Comparison of ENCODE assay signal across 9 mouse cellular contexts in the genomic region with DNA sequence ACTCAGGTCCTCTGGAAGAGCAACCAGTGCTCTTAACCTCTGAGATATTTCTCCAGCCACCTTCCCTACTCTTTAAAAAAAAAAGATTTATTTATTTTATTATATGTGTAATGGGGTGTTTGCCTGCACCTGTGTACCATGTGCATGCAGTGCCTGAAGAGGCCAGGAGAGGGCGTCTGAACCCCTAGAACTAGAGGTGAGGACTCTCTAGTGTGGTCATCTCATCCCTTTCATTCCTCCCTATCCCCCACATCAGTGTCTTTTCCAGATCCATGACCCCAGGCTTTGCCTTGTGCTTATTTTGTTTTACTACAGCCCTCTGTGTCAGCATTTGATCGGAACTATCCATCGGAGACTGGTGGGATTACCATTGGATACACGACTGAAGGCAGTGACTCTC. TPM values are rescaled to one million over a fixed set of nuclear protein-coding genes. Genes with fewer than 3 reads are reported as not detected.
DNase-seq lines count a peak whose midpoint lies in the region; TF ChIP-seq lines count a peak whose summit lies in the region.
"Had no signal": no experiment of that assay in that cellular context is flagged by ENCODE, and none has a peak within 500 bp of the region (broad histone marks: within the 10 kb centered on the region; RNA-seq: fewer than 3 reads in every experiment).

No protein-coding gene starts in this region.

- no peaks in the 10 kb centered on the region for H3K9me3 ChIP-seq in midbrain, embryonic 10.5 days (replicated peaks)

- no peak overlapping the region for H3K27ac ChIP-seq in bone marrow, adult 2 months (ENCODE audit: control insufficient read depth, insufficient read depth, low read depth, low read length, poor library complexity)
- no peak overlapping the region for H3K27ac ChIP-seq in midbrain, embryonic 10.5 days (replicated peaks)

- peak; percentile 37 for DNase-seq in heart, postnatal 4 days
- DNase-seq in heart, adult 8-10 months (ENCODE audit: low spot score), result no peak
- DNase-seq in 416B (ENCODE audit: low read depth) (peak; percentile 13), adipocyte (ENCODE audit: low spot score) (no peak), MN1 (ENCODE audit: low spot score) (no peak)
- DNase-seq in kidney, postnatal 10 days, result peak; percentile 53
- no peak for DNase-seq in midbrain, embryonic 10.5 days (ENCODE audit: low spot score)

- no peaks in the 10 kb centered on the region for H3K36me3 ChIP-seq in midbrain, embryonic 10.5 days

- H3K4me3 ChIP-seq in bone marrow, adult 2 months (replicated peaks; ENCODE audit: control insufficient read depth, low read depth, low read length), result no peak overlapping the region
- no peak overlapping the region for H3K4me3 ChIP-seq in midbrain, embryonic 10.5 days

- no peak for TF ChIP-seq POLR2A in bone marrow, adult 2 months (IDR thresholded peaks at IDR 0.05; ENCODE audit: borderline replicate concordance, control insufficient read depth, low read depth, low read length)

- no peaks in the 10 kb centered on the region for H3K4me1 ChIP-seq in bone marrow, adult 2 months (ENCODE audit: control insufficient read depth, insufficient read depth, low read length)
- peaks cover 4% of the 10 kb centered on the region for H3K4me1 ChIP-seq in midbrain, embryonic 10.5 days

- no peaks in the 10 kb centered on the region for H3K27me3 ChIP-seq in midbrain, embryonic 10.5 days (ENCODE audit: low read depth, poor library complexity, severe bottlenecking)

- WGBS in bone marrow, adult 2 months, result 65% methylated on average over 4 of the region's 4 CpGs
- 66% methylated on average over 4 of the region's 4 CpGs for WGBS in midbrain, embryonic 10.5 days

- peak; percentile 33; the same call in 1 of the 2 replicates for TF ChIP-seq CTCF in bone marrow, adult 2 months (IDR thresholded peaks at IDR 0.05; ENCODE audit: control insufficient read depth, insufficient read depth, low read length)

RNA-seq across cellular contexts. Expression of gene Krt222, which starts 5.2 kb away (rescaled TPM):
- total RNA-seq in heart, postnatal 4 days (2021), result 1 to 10 TPM; 7.5 to 8.2 TPM
- 10 to 100 TPM; 26.5 to 44.5 (median 31.0) TPM for total RNA-seq in heart, adult 8-10 months (2022)
- polyA plus RNA-seq in bone marrow, adult 2 months (2011; ENCODE audit: insufficient read depth, insufficient read length, low replicate concordance, missing spikeins), result 0.95 TPM in 1 of 2 replicates, not detected in the other
- 0.12 and 0.24 TPM in 2 replicates for polyA plus RNA-seq in midbrain, embryonic 10.5 days (2016; fragmentation: Nextera tagmentation; extraction: Ambion mirVana)

RNA-seq across cellular contexts. Expression of gene Smarce1, which starts 18.3 kb away (rescaled TPM):
- 10 to 100 TPM; 92.8 to 99.8 TPM for total RNA-seq in heart, postnatal 4 days (2021)
- total RNA-seq in heart, adult 8-10 months (2022), result 10 to 100 TPM; 34.8 to 44.8 (median 41.2) TPM
- 196 and 201 TPM in 2 replicates for polyA plus RNA-seq in bone marrow, adult 2 months (2011; ENCODE audit: insufficient read depth, insufficient read length, low replicate concordance, missing spikeins)
- 296 and 338 TPM in 2 replicates for polyA plus RNA-seq in midbrain, embryonic 10.5 days (2016; fragmentation: Nextera tagmentation; extraction: Ambion mirVana)

RNA-seq across cellular contexts. Expression of gene Krt24, which starts 35.9 kb away (rescaled TPM):
- not detected for total RNA-seq in heart, postnatal 4 days (2021)
- not detected for total RNA-seq in heart, adult 8-10 months (2022)
- not detected in 2 replicates for polyA plus RNA-seq in bone marrow, adult 2 months (2011; ENCODE audit: insufficient read depth, insufficient read length, low replicate concordance, missing spikeins)
- not detected in 2 replicates for polyA plus RNA-seq in midbrain, embryonic 10.5 days (2016; fragmentation: Nextera tagmentation; extraction: Ambion mirVana)
- polyA plus RNA-seq: heart, embryonic 16.5 days had no signal

Comparison
In these comparisons a context has a peak if more than half of its experiments do, and no peak if none do; other contexts are left out.
1. DNase-seq: peak in heart, postnatal 4 days (single experiment), 416B (single experiment) and kidney, postnatal 10 days (single experiment); none in heart, adult 8-10 months (single experiment), adipocyte (single experiment), MN1 (single experiment) and midbrain, embryonic 10.5 days (single experiment).